Mouse (Mus musculus): ENCODE measurements at regions not wholly inside any gene's neighbourhood (a gene's known extent, or its start where the extent isn't known, plus 50 kb on each side); places are given as distances from the start of the nearest gene placed in this dataset.

DNA sequence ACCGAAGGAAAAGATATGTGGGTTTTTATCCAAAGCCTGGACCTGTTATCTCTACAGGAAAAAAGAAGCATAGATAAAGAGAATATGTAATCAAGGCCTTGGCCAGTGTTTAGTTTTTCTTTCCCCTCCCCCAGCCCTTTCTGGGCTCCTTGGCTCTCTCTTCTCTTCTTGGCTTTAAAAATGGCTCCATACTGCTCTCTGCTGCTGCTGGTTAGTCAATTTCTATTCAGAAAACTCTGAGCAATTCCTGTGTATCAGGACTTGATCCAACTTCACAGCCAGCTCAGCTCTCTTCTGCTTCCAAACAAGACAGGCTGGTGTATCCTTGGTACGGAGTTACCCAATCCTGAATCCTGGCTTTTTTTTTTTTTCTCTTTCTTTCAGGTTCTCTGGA, 689.4 kb upstream of the Ptbp2 start:
- TF ChIP-seq CTCF (conservative IDR thresholded peaks at IDR 0.05; ENCODE audit: low read length) (no peak), NANOG (IDR thresholded peaks at IDR 0.05; ENCODE audit: borderline replicate concordance, low read length) (no peak)

Measured in E14TG2a.4 (cell line).